Mouse (Mus musculus) naive thymus-derived CD4-positive, alpha-beta T cell, adult 2 months (primary cell): ENCODE measurements around the gene Trim15.
"Not testable (repeated sequence)": the region's sequence is repeated elsewhere in the genome, so short reads cannot be mapped to it uniquely, and the experiment has no call there.

Experiments
- DNase-seq: peaks from one replicate; pipeline ENCODE4 v3.0.0-alpha.2; 2011; ENCODE audit warnings: low read depth

Trim15 gene

DNA sequence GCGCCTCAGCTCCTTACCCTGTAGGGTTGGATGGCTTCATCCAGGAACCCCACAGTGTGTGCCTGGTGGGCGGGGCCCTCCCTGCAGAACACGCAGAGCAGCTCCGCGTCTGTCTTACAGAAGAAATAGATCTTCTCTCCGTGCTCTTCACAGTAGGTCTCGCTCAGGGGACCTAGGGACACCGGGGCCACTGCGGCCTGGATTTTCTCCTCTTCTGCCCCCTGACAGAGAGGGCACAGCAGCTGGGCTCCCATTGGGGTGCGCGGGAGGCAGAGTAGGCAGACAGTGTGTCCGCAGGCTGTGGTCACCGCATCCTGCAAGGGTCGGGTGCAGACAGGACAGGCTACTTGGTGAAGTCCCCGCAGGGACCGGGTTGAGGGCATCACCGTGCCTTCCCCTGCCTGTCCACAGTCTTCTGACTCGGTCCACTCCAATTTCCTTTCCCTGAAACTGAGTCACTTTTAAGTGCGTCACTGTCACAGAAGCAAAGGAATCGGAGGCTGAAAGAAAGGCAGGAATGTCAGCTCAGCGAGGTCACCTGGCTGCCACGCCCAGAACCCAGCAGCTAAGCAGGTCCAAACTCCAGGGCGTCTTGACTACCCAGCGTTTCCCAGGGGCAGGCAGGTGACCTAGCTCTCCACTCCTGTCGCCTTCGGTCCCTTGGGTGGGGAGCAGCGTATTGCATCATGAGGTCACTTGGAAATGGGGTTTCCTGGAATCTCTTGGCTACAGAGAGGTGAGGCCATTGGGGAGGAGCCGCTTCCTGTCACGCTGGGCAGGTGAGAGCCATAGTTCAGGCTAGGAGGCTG is at the start of gene Trim15:
Gene Trim15 (minus strand): TSS at position 492 of the 809 bp plus-strand sequence.
- DNase-seq: no peak

DNA sequence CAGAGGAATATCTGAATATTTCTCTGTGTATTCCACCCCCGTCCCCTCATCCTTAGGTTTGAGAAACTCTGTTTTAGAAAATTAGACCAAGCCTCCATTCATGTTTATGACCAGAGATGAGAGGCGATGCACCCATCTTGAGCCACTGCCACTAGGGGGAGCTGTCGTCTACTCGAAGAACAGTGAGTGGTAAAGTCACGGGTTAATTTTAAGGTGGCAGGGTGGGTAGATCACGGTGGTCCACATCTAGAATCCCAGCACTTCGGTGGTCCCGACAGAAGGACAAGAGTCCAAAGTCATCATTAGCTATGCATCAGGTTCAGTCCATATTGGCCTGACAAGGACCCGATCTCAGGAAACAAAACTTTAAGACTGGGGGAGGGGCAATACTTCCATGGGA is 48.1 kb upstream of the Trim15 start:
- DNase-seq: peak; percentile 73

DNA sequence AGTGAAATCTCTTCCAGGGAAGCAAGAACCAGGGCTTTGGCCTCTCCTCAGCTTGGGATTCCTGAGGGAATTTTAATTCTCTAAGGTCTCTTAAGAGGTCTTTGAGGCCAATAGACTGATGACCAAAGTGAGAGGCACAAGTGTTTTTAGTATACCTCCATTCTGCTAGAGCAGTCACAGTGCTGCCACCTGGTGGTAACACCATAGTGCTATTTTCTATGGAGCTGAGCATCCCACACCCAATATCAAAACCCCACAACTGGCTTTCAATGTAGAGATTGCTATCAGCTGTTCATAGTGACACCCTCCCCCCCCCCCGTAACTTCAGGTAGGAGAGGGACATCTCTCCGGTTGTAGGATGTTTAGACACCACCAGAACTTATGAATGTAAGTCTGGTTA is 47.1 kb upstream of the Trim15 start:
- peak; percentile 88 for DNase-seq

DNA sequence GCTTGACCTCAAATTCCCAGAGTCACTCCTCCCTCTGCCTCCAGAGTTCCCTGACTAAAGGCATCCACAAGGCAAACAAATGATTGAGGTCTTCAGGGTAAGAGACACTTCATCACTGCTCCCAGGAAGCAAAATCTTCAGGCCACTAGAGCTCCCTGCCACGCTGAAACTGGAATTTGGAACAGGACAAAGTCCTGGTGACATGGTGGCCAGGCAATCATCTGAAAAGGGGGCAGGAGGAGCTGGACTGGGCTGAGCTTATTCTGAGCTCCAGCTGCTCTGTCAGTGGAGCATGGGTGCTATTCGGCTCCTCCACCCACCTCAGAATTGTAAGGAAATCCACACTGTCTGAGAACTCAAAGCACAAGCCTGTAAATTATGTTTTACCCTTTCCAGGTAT is 45.0 kb upstream of the Trim15 start:
- no peak for DNase-seq

DNA sequence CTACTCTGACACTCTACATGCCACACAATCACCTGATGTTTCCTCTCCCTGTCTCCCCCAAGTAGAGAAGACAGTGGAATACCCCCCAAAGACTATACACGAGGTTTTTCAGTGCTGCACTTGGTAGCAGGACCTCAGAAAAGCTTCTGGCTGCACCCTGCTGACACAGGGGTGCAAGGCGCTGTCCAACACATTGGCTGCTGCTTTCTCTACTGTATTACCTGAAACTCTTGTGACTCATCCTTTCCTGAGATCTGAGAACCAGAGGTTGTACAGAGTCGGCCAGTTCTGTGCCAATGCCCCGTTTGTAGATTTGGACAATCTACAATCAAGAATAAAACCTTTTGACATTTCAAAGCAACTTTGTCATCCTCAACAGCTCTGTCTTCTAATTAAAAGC is 42.8 kb upstream of the Trim15 start:
- DNase-seq: no peak

DNA sequence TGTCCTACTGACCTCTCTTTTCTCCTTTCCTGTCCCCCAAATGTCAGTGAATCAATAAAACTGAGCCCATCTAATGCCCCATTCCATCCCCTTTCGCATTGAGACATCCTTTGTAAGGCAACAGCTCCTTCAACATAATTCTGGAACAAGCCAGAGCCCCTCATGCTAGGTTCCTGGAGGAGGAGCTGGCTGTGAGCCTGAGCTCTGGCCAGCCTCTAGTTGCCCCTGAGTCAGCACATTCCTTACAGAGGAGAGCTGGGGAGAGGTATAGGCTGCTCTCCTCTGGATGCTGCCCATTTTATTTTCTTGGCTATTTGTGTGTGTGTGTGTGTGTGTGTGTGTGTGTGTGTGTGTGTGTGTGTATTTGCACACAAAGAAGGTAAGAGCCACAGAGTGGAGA is 41.2 kb upstream of the Trim15 start:
- no peak for DNase-seq

DNA sequence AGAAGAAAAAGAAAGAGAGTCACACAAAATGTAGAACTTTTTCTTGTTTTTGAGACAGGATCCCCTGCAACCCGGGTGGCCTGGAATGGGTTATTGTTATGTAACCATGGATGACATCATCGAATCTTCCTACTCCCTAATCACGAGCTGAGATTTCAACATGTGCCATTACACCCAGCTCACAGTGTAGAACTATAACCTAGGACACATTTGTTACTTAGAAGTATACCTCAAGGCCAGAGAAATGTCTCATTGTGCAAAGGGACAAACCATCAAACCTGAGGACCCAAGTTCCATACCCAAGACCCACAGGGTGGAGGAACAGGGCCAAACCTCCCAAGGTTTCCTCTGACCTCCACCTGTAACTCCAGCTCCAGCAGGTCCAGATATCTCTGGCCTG is 36.6 kb upstream of the Trim15 start:
- DNase-seq: no peak

DNA sequence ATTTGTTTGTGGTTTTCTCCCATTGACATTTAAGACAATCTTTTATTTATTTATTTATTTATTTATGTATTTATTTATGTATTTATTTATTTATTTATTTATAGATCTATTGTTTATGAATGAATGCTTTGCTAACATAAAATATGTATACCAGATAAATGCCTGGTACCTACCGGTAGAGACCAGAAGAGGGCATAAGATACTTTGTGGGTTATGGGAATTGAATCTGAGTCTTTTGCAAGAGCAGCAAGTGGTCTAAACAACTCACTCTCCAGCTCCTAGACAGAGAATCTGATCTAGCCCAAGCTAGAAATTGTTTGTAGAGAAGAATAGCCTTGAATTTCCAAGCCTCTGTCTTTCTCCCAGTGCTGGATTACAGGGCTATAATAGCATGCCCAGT is 33.7 kb upstream of the Trim15 start:
- DNase-seq: peak; percentile 26

DNA sequence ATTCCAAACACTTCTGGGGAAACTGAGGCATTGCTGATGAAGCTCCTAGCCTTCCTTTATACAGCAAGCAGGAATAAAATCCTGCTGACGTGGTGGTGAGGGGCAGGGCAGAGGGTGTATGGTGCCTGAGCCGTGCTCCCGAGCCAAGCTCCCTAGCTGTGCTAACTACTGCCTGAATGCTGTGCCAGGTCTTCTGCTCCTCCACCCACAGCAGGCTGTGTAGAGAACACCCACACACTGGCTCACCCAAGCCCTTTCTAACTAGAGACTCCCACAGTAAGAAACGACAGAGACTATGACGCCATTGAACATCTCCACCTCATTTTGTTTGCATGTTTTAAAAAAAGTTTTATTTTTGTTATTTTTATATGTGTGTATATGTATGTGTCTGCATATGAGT is 33.0 kb upstream of the Trim15 start:
- DNase-seq: no peak

DNA sequence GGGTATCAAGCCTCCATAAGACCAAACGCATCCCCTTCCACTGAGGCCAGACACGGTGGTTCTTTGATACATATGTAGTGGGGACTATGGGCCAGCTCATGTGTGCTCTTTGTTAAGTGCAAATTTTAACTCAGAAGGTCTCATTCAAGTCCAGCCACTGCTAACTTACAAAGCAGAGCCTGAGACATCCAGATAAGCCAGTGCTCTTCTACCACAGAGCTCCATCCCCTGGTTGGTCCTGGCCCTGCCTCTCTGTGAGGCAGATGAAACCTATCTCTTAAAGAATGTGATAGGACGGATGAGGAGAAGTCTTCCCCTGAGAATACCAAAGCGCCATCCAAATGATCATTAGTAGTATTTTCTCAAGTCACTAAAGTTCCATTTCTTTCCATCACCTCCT is 32.4 kb upstream of the Trim15 start:
- no peak for DNase-seq

DNA sequence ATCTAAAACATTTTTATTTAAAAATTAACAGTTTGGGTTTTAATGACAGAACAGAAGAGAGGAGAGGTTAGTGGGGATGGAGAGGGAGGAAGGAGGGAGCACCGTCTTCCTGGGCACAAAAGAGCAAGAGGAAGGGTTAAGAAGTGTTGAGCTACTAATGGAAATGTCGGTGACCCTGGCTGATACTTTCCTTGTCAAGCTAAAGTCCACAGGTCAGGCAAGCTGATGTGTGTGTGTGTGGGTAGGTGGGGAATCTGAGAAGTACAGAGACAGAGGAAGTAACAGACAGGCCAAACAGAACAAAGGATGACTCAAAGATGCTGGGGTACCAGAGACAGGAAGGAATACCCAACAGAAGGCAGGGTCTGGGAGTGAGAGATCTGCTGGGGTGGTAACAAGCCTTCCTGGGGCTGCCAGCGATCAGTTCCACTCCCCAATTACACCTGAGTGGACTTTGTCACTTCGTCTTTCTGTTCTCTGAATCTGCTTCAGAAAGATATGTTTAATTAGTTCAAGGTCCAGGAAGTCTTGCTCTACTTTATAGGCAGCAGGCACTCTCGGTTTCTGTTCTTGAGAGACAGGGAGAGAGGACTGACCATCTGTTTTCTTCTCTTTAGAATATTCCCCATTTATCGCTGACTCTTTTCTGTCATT is 30.7 kb upstream of the Trim15 start, which contains the start of gene Trim31:
Gene Trim31 (plus strand): TSS at position 567 of the 654 bp plus-strand sequence.
- no peak for DNase-seq

DNA sequence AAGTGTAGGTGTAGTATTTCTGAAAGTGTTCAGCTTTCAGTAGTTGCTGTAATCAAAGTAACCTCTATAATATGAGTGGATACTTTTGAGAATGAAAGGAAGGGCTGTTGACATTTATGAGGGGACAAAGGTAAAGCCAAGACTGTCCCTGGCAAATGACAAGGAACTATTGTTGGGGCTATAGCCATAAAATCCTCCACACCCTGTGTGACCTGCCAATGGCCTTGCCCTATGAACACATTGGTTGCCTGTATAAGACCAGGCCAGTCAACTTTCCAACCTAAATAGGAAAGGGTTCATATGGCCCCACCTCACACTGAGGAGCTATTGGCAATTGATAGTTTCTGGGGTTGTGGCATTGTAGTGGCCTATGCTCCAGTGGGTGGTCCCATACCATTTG is 30.1 kb upstream of the Trim15 start:
- no peak for DNase-seq

DNA sequence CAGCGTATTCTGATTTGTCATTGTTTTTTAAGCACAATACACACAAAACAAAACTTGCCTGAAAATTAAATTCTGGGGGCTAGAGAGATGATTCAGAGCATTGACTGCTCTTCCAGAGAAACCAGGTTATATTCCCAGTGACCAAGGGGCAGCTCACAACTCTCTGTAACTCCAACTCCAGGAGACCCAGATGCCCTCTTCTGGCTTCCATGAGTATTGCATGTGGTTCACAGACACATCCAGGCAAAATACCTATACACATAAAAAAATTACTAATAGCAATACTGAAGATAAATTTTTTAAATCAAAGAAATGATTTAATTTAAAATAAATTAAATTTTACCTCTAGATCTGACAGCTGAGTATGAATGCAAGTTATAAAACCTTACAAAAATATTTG is 29.6 kb upstream of the Trim15 start:
- DNase-seq: peak; percentile 24

DNA sequence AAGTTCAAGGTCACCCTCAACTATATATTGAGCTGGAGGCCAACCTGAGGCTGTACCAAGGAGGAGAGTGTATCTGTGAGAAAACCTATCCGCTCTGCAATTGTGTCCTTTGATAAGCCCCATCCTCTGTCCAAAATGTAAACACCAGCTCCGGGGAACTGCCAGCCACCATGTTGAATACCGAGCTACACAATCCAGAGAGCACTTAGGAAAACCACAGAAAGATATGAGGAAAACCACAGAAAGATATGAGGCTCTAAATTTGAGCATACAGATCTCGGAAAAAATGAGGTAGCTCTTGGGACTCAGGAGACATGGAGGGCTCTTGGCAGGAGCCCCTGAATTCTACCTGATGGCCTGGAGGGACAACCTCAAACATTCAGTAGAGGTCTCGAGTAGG is 26.4 kb upstream of the Trim15 start:
- no peak for DNase-seq

DNA sequence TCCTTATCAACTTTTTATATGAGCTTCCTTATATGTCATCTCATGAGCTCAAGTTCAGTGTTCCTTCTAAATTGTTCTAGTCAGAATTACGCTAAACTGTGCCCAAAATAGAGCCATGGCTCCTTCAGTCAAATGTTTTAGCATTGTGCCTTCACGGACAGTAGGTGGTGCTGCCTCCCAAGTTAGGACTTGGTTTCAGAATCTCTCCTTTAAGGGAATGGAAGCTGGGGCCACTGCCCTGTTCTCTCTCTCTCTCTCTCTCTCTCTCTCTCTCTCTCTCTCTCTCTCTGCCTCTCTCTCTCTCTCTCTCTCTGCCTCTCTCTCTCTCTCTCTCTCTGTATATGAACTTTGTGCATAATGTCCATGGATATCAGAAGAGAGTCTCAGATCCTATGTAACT is 25.4 kb upstream of the Trim15 start:
- DNase-seq: peak; percentile 61

DNA sequence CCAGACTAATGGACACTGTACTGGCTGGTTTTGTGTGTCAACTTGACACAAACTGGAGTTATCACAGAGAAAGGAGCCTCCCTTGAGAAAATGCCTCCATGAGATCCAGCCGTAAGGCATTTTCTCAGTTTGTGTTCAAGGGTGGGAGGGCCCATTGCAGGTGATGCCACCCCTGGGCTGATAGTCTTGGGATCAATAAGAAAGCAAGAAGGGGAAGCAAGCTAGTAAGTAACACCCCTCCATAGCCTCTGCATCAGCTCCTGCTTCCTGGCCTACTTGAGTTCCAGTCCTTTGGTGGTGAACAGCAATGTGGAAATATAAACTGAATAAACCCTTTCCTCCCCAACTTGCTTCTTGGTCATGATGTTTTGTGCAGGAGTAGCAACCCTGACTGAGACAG is 24.5 kb upstream of the Trim15 start:
- DNase-seq: not testable (repeated sequence)

DNA sequence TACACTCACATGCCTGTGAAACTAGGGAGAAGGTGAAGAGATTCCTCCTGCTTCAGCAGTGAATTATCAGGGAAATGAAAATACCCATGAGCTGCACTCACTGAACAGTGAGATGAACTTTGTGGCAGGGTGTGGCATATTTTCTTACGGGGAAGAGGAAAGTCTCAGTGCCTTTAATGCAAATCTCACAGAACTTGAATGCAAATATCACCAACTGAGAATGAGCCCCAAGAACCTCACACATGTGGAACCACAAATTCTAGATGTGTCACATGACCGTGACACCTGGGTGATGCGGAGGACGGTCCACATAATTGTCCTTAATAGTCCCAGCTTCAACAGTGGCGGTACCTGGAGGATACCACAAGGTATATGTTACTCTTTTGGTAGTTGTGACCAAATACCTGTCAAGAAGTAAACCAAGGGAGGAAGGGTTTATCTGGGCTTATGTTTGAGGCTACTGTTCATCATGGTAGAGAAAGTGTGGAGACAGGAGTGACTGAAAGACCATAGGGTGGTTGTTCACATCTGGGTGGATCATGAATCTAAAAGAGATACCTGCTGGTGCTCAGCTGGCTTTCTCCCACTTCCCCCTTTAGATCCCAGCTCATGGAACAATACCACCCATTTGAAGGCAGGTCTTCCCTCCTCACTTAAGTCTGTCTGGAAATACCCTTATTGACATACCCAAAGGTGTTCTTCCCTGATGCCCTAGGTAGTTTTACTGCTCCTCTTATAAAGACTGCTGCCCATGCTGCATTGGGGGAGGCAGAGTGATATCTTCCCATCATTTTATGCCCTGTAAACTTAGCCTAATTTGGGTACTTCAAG is 23.3 kb upstream of the Trim15 start, which contains the start of gene Trim40:
Gene Trim40 (minus strand): TSS at position 51 of the 831 bp plus-strand sequence.
- DNase-seq: no peak

DNA sequence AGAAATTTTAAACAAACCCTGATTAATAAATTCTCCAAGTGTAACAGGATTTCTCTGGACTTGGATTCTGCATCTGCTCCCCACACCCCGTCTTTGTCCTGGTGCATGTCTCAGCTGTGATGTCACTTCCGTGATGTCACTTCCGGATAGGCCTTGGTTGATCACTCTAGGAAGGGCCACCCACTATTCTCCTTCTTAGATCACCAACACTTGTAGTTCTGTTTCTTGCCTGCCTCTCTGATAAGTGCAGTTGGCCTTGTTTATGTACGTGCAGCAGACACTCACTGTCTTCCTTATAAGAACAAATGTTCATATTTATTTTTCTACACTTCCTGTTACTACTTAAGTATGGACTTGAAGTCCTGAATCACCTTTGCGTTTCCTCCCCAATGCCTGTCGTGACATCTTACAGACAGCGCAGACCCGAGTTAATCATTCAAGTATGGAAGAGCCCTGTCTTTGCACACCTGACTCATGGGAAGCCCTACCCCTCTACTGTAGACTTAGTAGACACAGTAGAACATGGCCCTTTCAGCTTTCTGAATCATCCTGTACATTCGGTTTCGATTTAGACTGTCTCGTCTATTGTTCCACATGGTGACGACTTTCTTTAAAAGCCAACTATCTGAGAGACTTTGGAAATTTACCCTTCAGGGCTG is 18.3 kb upstream of the Trim15 start:
- DNase-seq: no peak

DNA sequence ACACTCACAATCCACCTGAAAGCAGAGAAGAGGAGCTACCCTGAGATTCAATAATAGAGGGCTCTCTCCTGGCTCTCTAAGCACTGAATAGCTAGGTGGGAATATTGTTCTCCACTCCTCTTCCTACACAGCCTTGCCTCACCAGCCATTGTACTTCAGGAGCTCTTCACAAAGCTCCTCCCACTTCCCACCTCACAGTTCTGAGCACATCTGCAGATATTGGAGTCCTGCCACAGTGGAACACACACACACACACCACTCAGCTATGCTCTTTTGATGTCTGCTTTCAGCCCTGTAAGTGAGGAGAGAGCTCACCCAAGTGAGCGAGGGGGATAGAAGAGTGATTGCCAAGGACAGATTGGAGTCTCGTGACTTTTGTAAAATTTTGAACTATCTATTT is 16.3 kb upstream of the Trim15 start:
- no peak for DNase-seq

DNA sequence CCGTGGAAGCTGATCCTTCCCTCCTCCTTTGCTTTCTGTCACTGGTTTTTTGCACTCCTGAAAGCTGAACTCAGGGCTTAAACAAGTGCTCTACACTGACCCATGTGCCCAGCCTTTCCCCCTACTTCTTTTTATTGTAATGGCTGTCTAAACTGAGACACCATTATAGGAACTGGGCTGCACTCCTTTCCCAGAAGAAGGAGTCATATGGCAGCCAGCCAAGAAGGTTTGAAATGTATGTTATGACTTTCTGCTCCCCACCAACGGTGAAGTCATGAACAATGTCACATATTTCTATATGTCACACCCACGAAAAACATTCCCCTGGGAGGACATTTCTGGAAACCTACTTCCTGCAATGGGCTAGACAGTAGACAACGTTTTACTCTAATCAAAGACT is 7.6 kb upstream of the Trim15 start:
- DNase-seq: no peak

DNA sequence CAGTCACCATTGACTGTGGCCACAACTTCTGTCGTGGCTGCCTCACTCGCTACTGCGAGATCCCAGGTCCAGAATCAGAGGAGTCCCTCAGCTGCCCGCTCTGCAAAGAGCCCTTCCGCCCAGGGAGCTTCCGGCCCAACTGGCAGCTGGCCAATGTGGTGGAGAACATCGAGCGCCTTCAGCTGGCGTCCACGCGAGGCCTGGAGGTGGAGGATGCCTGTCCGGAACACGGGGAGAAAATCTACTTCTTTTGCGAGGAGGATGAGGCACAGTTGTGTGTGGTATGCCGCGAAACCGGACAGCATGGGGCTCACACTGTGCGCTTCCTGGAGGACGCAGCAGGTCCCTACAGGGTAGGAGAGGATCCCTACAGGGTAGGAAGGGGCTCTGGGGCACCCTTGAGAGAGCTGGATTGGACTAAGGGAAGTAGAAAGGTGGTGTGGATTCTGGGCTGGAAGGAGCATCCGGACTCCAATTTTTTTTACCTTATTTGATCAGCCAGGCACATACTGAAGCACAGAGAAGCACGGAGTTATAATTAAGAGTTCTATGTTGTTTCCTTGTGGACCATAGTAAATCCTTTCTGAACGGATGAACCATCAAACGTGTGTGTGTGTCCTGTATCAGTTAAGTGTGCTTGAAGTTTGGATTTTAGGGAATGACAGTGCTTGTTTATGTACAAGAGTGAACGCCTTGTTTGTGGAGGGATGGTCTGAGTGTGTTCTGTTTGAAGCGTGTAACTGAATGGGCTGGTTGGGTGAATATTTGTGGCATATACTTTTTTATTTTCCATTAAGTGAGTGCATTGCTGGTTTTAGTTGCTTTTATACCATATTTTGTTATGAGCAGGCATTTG is 3.2 kb upstream of the Trim15 start:
- DNase-seq: no peak
